Mouse (Mus musculus) urinary bladder, postnatal 4 days (tissue): Measurements from ENCODE around the gene Jakmip3.

Experiments used
- DNase-seq, 2 experiments: peaks; one replicate each; pipeline ENCODE4 v3.0.0; 2021 to 2022; ENCODE audit warnings: low spot score in 2 of 2

Jakmip3 gene

DNA sequence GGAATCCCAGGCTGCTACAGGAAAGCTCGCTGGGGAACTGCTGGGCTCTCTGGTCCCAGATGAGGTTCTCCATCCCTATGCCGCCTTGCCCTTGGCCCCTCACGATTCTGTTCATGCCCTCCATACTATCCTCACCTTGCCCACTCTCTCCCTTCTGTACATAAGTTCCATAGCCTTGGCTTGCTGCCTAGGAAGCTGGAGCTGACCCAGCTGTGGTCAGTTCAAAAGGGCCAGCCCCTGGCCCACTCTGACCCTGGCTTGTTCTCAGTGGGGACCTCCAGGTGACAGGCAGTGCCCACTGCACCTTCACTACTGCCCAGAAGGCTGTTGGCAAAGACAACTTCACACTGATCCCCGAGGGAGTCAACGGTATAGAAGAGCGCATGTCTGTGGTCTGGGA is 155.9 kb downstream of the Jakmip3 start:
- no peak for DNase-seq

DNA sequence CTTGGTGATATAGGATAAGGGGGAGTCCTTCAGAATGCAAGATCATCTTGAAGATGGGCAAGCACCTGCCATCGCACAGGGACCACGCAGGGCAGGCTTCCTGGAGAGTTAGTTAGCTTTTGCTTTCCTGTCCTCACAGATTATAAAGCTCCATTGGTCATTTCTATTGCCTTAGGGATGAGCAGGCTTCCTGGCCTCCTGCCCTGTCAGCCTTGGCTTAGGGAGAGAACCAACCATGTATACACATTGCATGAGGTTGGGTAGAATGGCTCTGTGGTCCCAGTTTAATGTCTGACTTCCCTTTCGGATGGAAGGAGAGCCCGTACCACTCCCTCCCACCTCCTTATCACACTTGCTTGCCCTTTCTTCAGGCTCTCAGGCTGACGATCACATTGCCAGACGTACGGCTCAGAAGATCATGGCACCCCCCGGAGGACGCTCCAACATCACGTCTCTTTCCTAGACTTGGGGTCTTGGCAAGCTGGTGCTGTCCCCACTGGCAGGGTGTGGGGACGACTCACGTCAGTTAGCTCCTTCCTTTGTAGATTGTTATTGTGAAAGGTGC is 160.1 kb downstream of the Jakmip3 start:
- no peak for DNase-seq

DNA sequence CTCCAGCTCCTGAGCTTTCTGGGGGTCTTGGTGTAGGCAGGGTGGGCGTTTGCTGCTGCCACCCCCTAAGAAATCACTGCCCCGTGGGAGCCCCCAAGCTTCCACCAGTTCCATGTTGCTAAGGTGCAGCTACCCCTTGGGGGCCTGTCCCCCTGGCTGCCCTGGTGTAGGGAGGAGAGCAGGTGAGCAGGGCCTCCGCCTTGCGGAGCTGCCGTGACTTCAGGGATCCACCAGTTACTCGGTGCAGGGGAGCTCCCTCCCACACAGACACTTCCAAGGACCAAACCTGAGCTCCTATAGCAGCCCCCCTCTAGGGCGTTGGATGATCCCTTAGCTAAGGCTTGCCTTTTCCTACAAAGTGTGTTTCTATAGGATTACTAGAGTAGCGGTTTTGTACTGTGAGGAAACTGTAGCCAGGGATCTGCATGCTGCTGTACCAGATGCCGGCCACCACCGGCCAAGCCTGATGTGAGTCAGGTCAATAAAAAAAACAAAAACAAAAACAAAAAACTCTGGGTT is 160.8 kb downstream of the Jakmip3 start:
- DNase-seq, result no peak

DNA sequence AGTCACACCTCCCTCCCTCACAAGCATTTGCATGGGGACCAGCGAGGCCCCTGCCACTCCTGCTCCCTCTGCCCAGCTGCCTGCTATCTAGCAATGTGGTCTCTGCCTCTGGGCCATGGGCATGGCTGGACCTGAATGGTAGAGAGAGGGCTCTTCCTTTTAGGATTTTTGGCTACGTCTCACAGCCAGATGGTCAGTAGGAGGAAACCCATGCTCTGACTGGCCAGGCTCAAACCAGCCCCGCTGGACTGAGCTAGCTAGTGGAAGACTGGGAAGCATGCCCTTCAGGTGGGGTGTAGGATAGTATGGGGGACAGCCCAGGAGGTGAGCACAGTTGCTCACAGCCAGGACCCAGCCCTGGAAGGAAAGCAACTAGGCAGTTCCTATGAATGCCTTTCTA is 161.3 kb downstream of the Jakmip3 start:
- no peak for DNase-seq

DNA sequence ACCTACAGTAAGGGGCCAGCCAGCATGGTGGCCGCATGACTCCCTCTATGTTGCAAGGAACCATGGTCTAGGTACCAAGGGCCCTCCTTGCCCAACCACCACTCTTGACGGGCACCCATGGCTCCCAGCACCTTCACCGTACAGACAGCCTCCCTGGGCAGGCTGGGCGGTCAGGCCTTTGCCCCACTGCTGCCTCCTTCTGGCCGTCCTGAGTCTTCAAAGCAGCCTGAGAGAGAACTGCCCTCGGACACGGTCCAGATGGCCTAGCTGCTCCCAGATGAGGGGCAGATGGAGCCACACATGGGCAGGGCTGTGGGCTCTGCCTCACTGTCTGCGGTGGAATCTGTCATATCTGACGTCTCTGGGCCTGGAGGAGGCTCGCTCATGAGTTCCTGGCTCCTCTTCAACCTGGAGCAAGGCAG is 163.4 kb downstream of the Jakmip3 start:
- DNase-seq, result no peak

DNA sequence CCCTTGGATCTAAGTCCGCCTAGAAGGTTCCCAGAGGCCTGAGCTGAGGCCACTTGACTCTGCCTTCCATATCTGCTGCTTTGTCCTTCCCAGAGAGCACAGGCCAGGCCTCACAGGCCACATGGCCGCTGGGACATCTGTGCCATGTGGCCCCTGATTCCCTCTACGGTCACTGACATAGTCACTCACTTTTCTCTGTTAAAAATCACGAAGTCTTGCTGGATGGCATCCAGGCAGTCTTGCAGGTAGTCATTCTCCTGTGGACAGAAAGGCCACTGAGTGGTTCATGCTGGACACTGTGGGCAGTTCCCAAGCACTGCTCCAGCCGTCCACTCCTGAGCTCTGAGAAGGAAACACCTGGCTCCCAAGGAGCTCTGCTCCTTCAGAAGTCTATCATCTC is 164.5 kb downstream of the Jakmip3 start:
- DNase-seq, result no peak

DNA sequence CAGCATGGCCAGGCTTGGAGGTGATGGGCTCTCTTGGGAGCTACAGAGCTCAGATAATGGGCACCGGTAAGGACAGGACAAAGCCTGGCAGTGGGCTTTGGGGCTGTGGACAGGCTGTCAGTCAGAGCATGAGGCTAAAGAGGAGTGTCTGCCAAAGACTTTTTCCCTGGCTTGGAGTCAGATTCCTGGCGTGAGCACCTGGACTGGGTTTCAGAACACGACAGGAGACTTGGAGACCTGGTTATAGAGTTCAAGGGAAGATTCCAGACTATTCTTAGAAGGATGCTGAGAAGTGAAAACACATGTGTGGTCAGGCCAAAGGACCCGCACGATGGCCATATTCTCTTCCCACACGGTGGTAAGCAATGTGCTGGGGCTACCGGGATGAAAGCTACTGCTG is 165.2 kb downstream of the Jakmip3 start:
- no peak for DNase-seq

DNA sequence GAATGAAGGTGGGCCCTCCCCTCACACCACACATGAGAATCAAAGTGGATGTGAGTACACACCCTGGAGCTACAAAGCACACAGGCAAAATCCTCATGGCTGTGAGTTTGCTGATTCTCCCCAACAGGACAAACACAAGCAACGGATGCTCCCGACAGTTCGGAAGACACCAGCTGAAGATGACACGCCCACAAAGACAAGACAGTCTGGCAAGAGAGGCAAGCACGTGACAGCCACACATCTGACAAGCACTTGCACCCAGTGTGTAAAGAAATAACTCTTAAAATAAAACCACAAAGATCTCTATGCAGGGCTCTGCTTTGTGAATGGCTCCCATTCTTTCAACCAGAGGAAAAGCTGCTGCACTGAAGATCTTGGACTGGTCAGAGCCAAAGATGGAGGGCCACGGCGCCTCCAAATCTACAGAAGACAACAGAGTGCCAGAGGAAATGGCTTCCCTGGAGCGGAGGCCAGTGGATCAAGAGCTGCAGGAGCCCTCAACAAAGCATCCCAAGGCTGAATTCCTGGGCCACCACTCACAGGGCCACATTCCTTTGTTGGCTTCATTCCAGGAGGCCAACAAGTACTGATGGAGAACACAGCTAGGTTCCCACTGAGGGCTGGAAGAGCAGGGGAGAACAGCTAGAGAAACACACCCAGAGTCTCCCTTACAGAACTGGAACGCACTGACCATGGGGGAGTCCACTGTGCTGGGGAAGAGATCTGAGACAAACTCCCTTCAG is 167.5 kb downstream of the Jakmip3 start:
- DNase-seq, result no peak

DNA sequence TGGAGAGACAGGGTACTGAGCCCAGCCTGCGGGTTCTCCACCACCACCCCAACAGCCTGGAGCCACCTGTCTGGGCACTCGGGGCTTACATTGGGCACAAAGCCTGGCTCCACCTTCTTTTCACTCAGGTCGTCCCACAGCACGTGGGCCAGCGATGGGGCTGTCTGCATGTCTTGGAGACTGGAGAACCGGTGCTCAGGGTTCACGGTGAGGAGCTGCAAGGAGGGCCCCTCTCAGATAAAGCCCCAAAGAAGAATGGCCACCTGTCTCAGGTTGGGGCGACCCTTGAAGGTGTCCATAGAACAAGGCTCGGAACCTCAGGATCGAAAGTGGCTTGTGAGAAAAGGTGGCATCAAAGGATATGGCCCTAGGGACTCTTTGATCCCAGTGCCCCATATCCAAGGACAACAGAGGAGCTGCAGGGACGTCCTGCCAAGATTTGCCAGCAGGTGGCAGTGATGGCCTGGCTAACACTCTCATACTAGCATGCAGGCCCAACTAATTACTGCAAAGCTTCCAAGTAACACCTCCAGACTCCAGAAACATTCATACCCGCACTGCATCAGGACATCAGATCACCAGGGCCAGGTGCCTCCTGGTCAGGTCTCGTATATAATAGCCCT is 178.7 kb downstream of the Jakmip3 start:
- DNase-seq, result peak; percentile 62 to 78

DNA sequence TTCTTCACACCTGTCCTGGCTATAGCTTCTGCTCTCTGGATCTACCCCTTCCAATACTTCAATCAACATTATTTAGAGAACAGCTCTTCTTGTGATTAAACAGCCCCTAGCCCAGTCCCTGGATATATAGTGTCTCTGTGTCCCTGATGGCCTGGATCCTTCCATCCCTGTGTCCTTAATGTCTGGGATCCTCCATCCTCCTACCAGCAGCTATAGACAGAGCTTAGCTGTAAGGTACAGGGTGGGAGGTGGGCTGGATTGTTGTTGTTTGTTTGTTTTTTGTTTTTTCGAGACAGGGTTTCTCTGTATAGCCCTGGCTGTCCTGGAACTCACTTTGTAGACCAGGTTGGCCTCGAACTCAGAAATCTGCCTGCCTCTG is 179.2 kb downstream of the Jakmip3 start:
- no peak for DNase-seq

DNA sequence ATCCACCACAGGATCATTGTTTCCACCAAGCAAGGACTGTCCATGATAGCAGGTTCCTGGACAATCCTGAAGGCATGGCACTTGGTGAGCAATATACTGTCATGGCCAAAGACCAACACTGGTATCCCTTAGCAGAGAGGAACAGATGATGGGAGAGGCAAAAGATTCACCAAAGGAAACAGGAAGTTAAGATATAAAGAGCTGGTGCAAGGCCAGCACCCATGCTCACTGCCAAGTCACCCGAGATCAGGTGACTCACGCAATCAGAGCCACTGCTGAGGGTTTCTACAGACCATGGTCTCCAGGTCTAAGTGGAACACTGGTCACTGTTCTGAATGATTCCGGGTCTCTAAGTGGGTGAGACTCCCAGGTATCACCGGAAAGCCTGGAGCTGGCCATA is 185.4 kb downstream of the Jakmip3 start:
- DNase-seq, result no peak

DNA sequence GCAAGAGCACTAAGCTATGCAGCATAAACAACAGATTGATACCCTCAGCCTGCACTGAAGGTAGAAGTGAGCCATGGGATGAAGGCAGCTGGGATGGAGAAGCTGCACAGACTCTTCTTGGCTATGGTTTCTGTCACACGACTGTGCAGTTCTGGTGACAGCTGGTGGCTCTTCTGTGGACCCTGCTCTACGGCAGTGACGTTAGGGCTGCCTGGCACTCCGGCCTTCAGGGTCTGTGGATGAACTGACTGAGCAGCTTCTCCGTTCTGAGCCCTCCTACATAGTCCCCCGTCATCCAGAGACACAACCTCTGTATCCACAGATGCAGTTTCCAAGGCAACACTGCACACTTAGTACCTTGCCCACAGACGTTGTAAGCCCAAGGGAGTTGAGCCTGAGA is 186.0 kb downstream of the Jakmip3 start:
- no peak for DNase-seq

DNA sequence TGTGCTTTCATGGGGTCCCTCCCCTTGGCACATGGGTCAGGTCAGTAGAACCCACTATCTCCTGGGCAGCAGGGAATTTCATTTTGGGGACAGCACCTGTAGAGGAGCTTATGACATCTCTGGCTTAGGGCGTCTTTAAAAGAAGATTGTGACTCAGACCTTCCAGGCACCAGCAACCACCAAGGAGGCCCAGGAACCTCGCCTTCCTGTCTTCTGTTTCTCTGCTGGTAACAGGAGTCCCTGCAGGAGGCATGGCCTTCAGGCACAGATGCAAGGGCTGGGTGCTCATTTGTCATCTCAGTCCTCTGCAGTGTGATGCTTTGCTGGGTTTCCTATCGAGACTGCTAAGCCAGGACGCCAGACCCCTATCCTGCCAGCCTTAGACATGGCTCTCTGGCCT is 188.5 kb downstream of the Jakmip3 start:
- no peak for DNase-seq

DNA sequence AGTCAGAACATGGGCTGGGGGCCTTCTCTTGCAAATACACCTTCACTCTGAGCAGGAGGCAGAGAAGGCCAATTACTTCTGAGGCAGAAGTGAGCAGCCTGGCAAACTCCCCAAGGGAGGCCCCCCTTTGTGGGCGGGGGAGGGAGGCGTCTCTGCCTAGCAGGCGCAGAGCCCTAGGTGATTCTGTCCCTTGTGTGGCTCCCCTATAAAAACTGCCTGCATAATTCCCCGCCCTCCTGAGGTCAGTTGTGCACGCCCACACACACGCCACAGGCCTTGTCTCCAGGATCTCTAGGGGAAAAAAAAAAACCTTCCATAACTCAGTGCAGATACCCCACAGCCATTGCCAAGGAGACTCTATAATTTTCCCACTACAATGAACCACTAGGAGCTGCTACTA is 189.8 kb downstream of the Jakmip3 start:
- DNase-seq, result no peak

DNA sequence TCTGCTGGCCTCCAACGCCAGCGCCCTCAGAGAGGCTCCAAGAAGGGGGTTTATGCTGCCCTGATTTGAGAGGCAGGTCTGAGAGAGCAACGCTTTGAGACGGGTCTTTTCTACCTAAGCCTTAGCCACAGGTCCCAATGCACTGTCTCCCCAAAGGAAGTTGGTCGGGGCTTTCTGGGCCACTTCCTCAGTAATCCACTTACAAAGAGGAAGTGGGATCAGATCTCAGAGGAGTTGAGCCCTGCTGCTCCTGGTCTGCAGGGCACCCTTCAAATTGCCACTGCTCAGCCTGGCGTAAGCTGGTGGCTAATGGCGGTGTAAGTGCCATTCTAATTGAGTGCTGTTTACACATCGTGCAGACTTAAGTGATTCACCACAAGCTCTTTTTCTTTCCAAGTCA is 191.0 kb downstream of the Jakmip3 start:
- DNase-seq, result no peak

DNA sequence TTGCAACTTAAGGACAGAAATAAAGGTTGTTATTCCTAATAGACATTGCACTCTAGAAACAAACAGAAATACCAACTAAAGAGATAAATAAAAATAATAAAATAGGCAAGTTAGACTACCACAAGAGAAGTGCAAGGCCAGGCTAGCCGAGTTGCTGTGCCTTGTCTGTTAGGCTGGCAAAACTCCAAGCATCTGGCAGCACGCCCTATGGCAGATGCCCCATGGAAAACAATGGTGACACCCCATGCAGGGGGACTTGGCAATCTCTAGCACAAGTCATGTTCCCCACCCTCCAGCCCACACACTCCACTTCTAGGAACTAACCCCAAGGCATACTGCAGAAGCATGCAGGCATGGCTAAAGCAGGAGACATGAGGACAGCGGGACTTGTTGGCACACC is 192.9 kb downstream of the Jakmip3 start:
- peak in 1 of 2 experiments; percentile 29 for DNase-seq
